Mouse (Mus musculus) forebrain, embryonic 11.5 days (tissue): ENCODE data around the gene Lgals4. TPM values are rescaled to one million over a fixed set of nuclear protein-coding genes. Genes with fewer than 3 reads are reported as not detected.

ENCODE experiments used
- ATAC-seq: fragments of 200-750 bp; cut with Nextera tagmentation; replicated peaks from 2 replicates; pipeline ENCODE4 v1.8.0; 2017; ENCODE audit warnings: moderate TSS enrichment; ENCODE audit not compliant: low FRiP score
- DNase-seq: peaks from one replicate; pipeline ENCODE4 v3.0.0-alpha.2; 2017; ENCODE audit warnings: low spot score
- H3K27ac ChIP-seq: fragments of 300-500 bp; sonication (generic); 2 replicates; pipeline ENCODE4 v1.5.1; 2014; ENCODE audit warnings: low read depth, low read length
- H3K27me3 ChIP-seq: fragments of 300-500 bp; sonication (generic); 2 replicates; pipeline ENCODE4 v1.6.1; 2014; ENCODE audit warnings: mild to moderate bottlenecking, low read length, mixed read lengths; ENCODE audit not compliant: control insufficient read depth, insufficient read depth
- H3K36me3 ChIP-seq: fragments of 300-500 bp; sonication (generic); 2 replicates; pipeline ENCODE4 v1.6.1; 2014; ENCODE audit warnings: mild to moderate bottlenecking, low read length, moderate library complexity, mixed read lengths; ENCODE audit not compliant: control insufficient read depth, insufficient read depth
- H3K4me1 ChIP-seq: fragments of 300-500 bp; sonication (generic); replicated peaks from 2 replicates; pipeline ENCODE4 v1.6.1; 2014; ENCODE audit warnings: low read length, mixed read lengths; ENCODE audit not compliant: control insufficient read depth, insufficient read depth
- H3K4me2 ChIP-seq: fragments of 300-500 bp; sonication (generic); 2 replicates; pipeline ENCODE4 v1.6.1; 2014; ENCODE audit warnings: low read depth, mild to moderate bottlenecking, low read length, moderate library complexity, mixed read lengths; ENCODE audit not compliant: severe bottlenecking
- H3K4me3 ChIP-seq: fragments of 300-500 bp; sonication (generic); 2 replicates; pipeline ENCODE4 v1.5.1; 2014; ENCODE audit warnings: low read depth, low read length
- H3K9ac ChIP-seq: fragments of 300-500 bp; sonication (generic); 2 replicates; pipeline ENCODE4 v1.6.1; 2014; ENCODE audit warnings: low read length
- H3K9me3 ChIP-seq: fragments of 300-500 bp; sonication (generic); 2 replicates; pipeline ENCODE4 v1.6.1; 2016; ENCODE audit warnings: low read length, mixed read lengths; ENCODE audit not compliant: control insufficient read depth
- WGBS: fragments of 180-500 bp; shearing (Covaris S2); extraction: QIAGEN DNeasy Blood & Tissue Kit; methylation state at CpG from one replicate; pipeline ENCODE4 v1.1.7; 2014; 5-methylcytosine and 5-hydroxymethylcytosine counted together
- polyA plus RNA-seq: library from polyadenylated mRNA; unstranded; fragments of >200 nt; fragmentation: Nextera tagmentation; extraction: Ambion mirVana; gene quantifications from 2 replicates; pipeline ENCODE4 v1.2.1, GENCODE M21; 2014

The Lgals4 gene
- polyA plus RNA-seq, 1 experiment from 2014 or later = 1.7 TPM

DNA sequence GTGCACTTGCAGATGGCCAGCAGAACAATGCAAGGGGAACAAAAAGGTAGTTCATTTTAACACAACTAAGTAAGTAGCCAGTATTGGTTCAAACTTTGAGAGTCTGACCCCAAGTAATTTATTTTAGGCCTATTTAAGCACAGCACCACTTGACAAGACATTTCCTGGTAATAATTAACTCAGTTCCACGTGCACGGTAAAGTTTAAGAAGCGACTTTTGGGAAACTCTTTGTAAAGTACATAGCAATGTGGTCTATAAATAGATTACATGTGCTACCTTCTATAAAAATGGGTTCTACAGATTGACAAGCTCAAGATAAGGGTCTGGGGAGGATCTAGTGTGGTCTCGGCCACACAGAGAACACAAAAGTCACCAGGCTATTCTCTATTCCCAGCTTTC lies 29.9 kb upstream of the Lgals4 start:
- DNase-seq (no peak), ATAC-seq (no peak)
- Histone ChIP-seq H3K36me3 (no peaks in the 10 kb centered on the region), H3K4me1 (peaks cover 17% of the 10 kb centered on the region; the same call in 1 of the 2 replicates), H3K4me2 (no peak overlapping the region), H3K4me3 (no peak overlapping the region), H3K27me3 (no peaks in the 10 kb centered on the region), H3K9me3 (no peaks in the 10 kb centered on the region), H3K27ac (no peak overlapping the region; the same call in 1 of the 2 replicates), H3K9ac (no peak overlapping the region)
- WGBS = 78% methylated on average over 4 of the region's 4 CpGs

DNA sequence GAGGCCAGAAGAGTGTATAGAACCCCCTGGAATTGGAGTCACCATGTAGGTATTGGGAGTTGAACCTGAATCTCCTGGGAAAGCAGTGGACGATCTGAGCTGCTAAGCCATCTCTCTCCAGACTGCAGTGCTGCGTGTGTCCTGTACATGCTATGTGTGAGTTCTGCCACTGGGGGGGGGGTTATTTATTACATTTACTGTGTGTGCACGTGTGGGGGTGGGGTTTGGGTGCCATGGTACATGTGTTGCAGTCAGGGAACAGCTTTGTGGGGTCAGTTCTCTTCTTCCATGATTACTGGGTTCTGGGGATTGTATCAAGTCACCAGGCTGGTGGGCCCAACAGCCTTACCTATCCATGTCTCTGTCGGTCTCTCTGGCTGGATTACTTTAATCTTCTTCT lies 26.8 kb upstream of the Lgals4 start:
- DNase-seq = no peak
- 78% methylated on average over 4 of the region's 4 CpGs for WGBS
- Histone ChIP-seq H3K27ac (no peak overlapping the region), H3K9ac (no peak overlapping the region), H3K4me3 (no peak overlapping the region), H3K4me1 (peaks cover 18% of the 10 kb centered on the region; the same call in 1 of the 2 replicates), H3K9me3 (no peaks in the 10 kb centered on the region), H3K4me2 (no peak overlapping the region), H3K36me3 (no peaks in the 10 kb centered on the region), H3K27me3 (no peaks in the 10 kb centered on the region)
- no peak for ATAC-seq

DNA sequence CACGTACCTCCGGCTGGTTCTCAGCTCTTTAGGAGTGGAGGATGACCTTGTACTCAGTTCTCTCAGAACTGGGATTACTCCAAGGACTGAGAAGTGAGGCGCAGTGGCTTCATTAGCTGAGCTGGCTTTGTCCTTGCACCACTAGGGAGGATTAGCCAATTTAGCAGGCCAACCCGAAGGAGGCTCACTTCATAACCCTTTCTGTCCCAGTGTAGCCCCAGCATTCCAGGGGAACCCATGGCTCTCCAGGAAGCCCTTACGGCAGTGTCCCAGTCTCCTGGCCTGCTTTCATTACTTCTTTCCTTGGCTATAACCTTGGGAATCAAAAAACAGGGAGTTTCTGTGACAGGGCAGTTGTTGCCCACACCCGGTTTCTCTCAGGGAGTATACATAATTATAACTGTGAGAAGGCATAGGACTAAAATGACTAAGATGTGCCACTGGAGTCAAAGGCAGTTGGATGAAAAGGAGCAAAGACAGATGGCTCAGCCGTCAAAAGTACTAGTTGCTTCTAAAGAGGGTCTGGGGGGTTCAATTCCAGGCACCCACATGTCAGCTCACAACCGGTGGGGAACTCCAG lies 25.9 kb upstream of the Lgals4 start:
- no peaks in the 10 kb centered on the region for H3K9me3 ChIP-seq
- peaks cover 24% of the 10 kb centered on the region; the same call in 1 of the 2 replicates for H3K4me1 ChIP-seq
- WGBS = 24% methylated on average over 7 of the region's 8 CpGs
- H3K36me3 ChIP-seq = no peaks in the 10 kb centered on the region; the same call in 1 of the 2 replicates
- peak overlapping the region; percentile 88 for H3K9ac ChIP-seq
- no peaks in the 10 kb centered on the region for H3K27me3 ChIP-seq
- DNase-seq = no peak
- H3K4me2 ChIP-seq = peak overlapping the region; percentile 97
- ATAC-seq = no peak
- H3K4me3 ChIP-seq = peak overlapping the region; percentile 92
- H3K27ac ChIP-seq = peak overlapping the region; percentile 41

DNA sequence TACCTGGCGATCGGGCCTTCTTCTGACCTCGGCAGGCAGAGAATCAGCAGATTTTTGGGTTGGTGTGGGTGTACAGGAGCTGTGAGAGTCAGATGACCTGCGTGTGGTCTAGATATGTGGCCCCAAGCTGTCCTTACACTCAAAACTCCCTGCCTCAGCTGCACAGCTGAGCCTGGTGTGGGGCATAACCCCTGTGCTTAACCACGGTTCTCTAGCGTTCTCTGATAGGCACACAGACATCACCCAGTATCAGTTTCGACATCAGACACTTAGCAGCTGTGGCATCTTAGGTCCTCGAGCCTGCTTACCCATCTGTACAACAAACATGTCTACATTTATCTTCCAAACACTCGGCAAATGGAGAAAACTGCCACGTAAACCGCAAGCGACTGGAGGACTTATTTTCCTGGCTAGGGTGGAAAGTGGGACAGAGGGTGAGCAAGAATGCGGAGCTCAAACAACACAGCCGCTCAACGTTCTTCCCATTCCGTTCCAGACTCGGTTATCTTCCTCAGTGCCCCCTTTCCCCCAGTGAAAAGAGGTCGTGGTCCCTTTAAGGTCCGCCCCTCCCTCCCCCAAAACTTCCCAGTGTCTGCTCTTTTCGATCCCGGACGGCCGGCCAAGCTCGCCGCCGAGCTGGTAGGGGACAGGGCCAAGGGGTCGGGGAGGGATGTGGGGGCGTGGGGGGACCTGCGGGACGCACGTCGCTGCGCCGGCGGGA lies 25.3 kb upstream of the Lgals4 start, which contains the start of gene Hnrnpl:
Hnrnpl (plus strand) TSS at position 321 of the 721 bp plus-strand sequence.
- Histone ChIP-seq H3K9ac (peak within 1 kb of the TSS; percentile 88), H3K36me3 (peaks cover 2% of the 10 kb centered on the region), H3K27me3 (no peaks in the 10 kb centered on the region), H3K27ac (peak within 1 kb of the TSS; percentile 98), H3K9me3 (no peaks in the 10 kb centered on the region), H3K4me3 (peak within 1 kb of the TSS; percentile 92), H3K4me2 (peak within 1 kb of the TSS; percentile 97), H3K4me1 (peaks cover 19% of the 10 kb centered on the region; the same call in 1 of the 2 replicates)
- ATAC-seq (peak; percentile 4; the same call in 1 of the 2 replicates), DNase-seq (no peak)
- WGBS = 5% methylated on average over 35 of the region's 35 CpGs

GRCm38 (mm10) chr7:28808957-28809393 lies 24.7 kb upstream of the Lgals4 start:
- Histone ChIP-seq H3K27ac (peak overlapping the region; percentile 98), H3K4me3 (peak overlapping the region; percentile 92), H3K36me3 (peaks cover 8% of the 10 kb centered on the region), H3K9me3 (no peaks in the 10 kb centered on the region), H3K27me3 (no peaks in the 10 kb centered on the region), H3K4me1 (peaks cover 20% of the 10 kb centered on the region; the same call in 1 of the 2 replicates), H3K9ac (peak overlapping the region; percentile 88), H3K4me2 (peak overlapping the region; percentile 97)
- WGBS = 0% methylated on average over 31 of the region's 32 CpGs
- peak; percentile 97 for DNase-seq
- ATAC-seq = peak; percentile 65

DNA sequence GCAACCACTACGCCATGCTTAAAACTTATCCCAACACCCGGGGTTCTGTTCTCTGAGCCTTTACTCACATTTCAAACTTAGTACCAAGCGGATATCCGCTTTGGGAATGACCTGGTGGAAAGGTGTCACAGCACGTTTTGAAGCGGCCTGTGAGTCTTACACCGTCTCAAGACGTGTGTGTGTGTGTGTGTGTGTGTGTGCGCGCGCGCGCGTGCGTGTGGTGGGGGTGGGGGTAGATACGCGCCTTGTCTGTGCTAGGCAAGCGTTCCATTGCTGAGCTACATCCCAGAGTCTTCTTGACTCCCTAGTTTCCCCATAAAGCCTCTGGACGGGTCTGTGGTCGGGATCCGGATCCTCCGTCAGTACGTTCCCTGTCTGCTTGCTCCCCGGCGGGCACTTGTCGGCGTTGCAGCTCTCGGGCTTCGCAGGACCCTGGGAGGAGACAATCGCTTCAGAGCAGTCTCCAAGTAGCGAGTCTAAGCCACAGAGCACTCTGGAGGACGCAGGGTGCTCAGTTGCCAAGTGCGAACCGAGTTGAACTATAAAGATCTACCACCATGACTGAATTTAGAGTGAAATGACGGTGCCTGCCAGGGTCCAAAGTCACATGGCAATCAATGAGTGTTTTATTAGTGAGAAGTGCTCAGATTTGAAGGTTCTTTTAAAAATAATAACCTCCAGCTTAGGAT lies 24.1 kb upstream of the Lgals4 start:
- DNase-seq (peak; percentile 88), ATAC-seq (peak; percentile 27)
- Histone ChIP-seq H3K4me2 (peak overlapping the region; percentile 97), H3K4me3 (peak overlapping the region; percentile 92), H3K9me3 (no peaks in the 10 kb centered on the region), H3K4me1 (peaks cover 21% of the 10 kb centered on the region; the same call in 1 of the 2 replicates), H3K27me3 (no peaks in the 10 kb centered on the region), H3K36me3 (peaks cover 13% of the 10 kb centered on the region), H3K9ac (peak overlapping the region; percentile 88), H3K27ac (peak overlapping the region; percentile 98)
- 0% methylated on average over 35 of the region's 35 CpGs for WGBS

DNA sequence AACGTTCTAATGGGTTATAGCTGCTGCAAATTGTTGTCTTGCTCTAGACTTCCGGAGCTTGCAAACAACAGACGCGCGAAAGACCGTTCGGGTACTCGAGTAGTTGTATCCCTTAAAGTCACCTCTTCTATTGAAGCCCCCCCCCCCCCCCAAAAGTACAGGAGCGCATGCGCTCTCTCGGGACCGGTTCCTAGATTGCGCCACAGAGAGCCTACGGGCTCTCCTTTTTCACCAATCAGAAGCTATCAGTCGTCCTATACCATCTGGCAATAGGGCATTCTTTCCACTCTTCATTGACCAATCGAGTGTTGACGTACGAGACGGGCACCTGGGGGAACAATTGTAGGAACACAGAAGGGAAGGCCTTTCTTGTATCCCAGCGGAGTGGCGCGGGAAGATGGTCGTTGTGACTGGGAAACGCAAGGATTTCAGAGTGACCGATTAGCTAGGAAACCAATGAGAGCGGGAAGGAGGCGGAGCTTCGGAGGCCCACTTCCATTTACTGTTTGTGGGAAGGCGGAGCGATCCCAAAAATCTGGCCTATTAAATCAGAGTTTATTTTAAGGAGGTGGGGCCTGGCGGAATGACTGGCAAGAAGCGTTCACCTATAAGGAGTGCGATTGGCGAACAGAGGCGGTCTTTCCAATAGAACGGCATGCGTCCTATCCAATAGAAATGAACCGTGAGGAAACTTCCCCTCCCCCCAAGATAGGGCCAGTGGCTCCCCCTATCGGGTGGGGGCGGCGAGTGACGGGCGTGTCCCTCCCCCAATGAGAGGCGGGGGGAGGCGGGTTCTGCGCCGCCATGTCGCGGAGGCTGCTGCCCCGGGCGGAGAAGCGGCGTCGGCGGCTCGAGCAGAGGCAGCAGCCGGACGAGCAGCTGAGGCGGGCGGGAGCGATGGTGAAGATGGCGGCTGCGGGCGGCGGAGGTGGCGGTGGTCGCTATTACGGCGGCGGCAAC lies 23.3 kb upstream of the Lgals4 start:
- Histone ChIP-seq H3K4me3 (peak overlapping the region; percentile 92), H3K9ac (peak overlapping the region; percentile 97), H3K36me3 (peaks cover 21% of the 10 kb centered on the region), H3K27me3 (no peaks in the 10 kb centered on the region), H3K4me1 (peaks cover 26% of the 10 kb centered on the region), H3K27ac (peak overlapping the region; percentile 98), H3K9me3 (no peaks in the 10 kb centered on the region), H3K4me2 (peak overlapping the region; percentile 97)
- DNase-seq (peak; percentile 99), ATAC-seq (peak; percentile 91)
- under 1% methylated on average over 69 of the region's 70 CpGs for WGBS
